Mouse (Mus musculus): ENCODE measurements around the gene Cstad. TPM values are rescaled to one million over a fixed set of nuclear protein-coding genes. Genes with fewer than 3 reads are reported as not detected.

Gene Cstad
- total and polyA plus RNA-seq, 3 experiments, result not detected

DNA sequence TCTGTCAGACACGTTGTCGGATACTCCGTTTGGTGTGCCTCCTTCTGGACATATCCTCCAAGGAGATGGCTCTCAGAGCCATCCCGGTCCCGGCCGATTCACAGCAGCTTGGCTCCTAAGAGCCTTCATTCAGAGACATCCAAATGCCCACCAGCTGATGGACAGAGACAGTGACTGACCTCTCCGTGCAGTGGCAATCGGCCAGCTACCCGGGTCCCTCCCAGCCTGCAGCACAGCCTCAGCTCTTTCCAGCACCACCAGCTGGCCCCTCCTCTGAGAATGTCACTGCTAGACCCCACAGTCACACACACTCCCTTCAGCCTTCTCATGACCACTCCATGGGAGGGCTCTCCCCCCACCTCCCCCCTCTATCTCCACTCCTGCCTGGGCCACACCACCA, 39.6 kb upstream of the Cstad start:
- TF ChIP-seq ZNF384 (IDR thresholded peaks at IDR 0.05; ENCODE audit: low read depth, low read length) (no peak), NELFE (IDR thresholded peaks at IDR 0.05; ENCODE audit: low read depth, low read length) (no peak), MYB (IDR thresholded peaks at IDR 0.05; ENCODE audit: low read depth, low read length) (no peak), TCF12 (IDR thresholded peaks at IDR 0.05; ENCODE audit: low read depth, low read length) (no peak), POLR2AphosphoS5 (IDR thresholded peaks at IDR 0.05; ENCODE audit: borderline replicate concordance, low read depth, low read length) (no peak), NRF1 (IDR thresholded peaks at IDR 0.05; ENCODE audit: insufficient read depth, low read depth, low read length, poor library complexity, severe bottlenecking) (no peak), CHD1 (IDR thresholded peaks at IDR 0.05; ENCODE audit: low read depth, low read length) (no peak), ZKSCAN1 (IDR thresholded peaks at IDR 0.05; ENCODE audit: low read depth, low read length) (no peak), GABPA (IDR thresholded peaks at IDR 0.05; ENCODE audit: low read depth, low read length) (no peak), USF2 (IDR thresholded peaks at IDR 0.05; ENCODE audit: borderline replicate concordance in 1 of 2, insufficient read depth in 1 of 2, low read depth in 1 of 2, low read length in 2 of 2) (no peak), SIN3A (IDR thresholded peaks at IDR 0.05; ENCODE audit: low read length) (no peak), CHD2 (IDR thresholded peaks at IDR 0.05; ENCODE audit: low read length) (no peak), SMC3 (IDR thresholded peaks at IDR 0.05; ENCODE audit: low read depth, low read length) (no peak)
- Histone ChIP-seq H3K4me3 (ENCODE audit: control insufficient read depth in 1 of 2, insufficient read depth in 1 of 2, low read depth in 2 of 2, low read length in 2 of 2) (no peak overlapping the region), H3K9me3 (replicated peaks; ENCODE audit: insufficient read depth, low read length) (no peaks in the 10 kb centered on the region), H3K9ac (ENCODE audit: control insufficient read depth, low read depth, low read length, poor library complexity, severe bottlenecking) (no peak overlapping the region), H3K79me2 (ENCODE audit: control insufficient read depth, insufficient read depth, low read length, poor library complexity) (no peaks in the 10 kb centered on the region), H3K27ac (ENCODE audit: control insufficient read depth, low read depth, low read length) (no peak overlapping the region), H3K4me1 (ENCODE audit: control insufficient read depth in 1 of 2, insufficient read depth in 2 of 2, low read length in 2 of 2) (no peaks in the 10 kb centered on the region), H3K27me3 (ENCODE audit: control insufficient read depth in 1 of 2, insufficient read depth in 2 of 2, low read length in 2 of 2) (no peaks in the 10 kb centered on the region), H3K36me3 (ENCODE audit: control insufficient read depth in 1 of 2, insufficient read depth in 2 of 2, low read length in 2 of 2) (no peaks in the 10 kb centered on the region)
- no peak for DNase-seq (ENCODE audit: low read depth, low spot score)

DNA sequence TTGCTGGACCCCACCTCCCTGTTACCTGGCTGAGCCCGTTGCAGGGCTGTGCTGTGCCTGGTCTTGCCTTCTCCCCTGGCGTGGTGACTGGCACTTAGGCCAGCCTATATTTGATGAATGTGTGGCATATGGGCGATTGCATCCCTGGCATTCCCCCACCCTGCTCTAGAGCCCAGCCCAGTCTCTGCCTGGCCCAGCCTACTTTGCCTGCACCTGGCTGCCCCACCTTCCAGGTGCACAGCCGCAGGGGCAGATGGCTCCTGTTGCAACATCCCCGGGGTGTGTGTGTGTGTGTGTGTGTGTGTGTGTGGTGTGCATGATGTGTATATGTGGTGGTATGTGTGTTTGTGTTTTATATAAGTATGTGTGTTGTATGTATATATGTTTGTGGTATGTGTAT, 38.3 kb upstream of the Cstad start:
- no peak overlapping the region for H3K27ac ChIP-seq (ENCODE audit: control insufficient read depth, low read depth, low read length)
- no peaks in the 10 kb centered on the region for H3K9me3 ChIP-seq (replicated peaks; ENCODE audit: insufficient read depth, low read length)
- H3K36me3 ChIP-seq (ENCODE audit: control insufficient read depth in 1 of 2, insufficient read depth in 2 of 2, low read length in 2 of 2), result no peaks in the 10 kb centered on the region
- no peaks in the 10 kb centered on the region for H3K79me2 ChIP-seq (ENCODE audit: control insufficient read depth, insufficient read depth, low read length, poor library complexity)
- H3K27me3 ChIP-seq (ENCODE audit: control insufficient read depth in 1 of 2, insufficient read depth in 2 of 2, low read length in 2 of 2), result peaks cover 0 to 2% of the 10 kb centered on the region in 2 experiments; a peak in 1 of 4 replicates
- no peak overlapping the region for H3K4me3 ChIP-seq (ENCODE audit: control insufficient read depth in 1 of 2, insufficient read depth in 1 of 2, low read depth in 2 of 2, low read length in 2 of 2)
- no peak overlapping the region for H3K9ac ChIP-seq (ENCODE audit: control insufficient read depth, low read depth, low read length, poor library complexity, severe bottlenecking)
- no peak for DNase-seq (ENCODE audit: low read depth, low spot score)
- no peaks in the 10 kb centered on the region for H3K4me1 ChIP-seq (ENCODE audit: control insufficient read depth in 1 of 2, insufficient read depth in 2 of 2, low read length in 2 of 2)
- no peak for TF ChIP-seq JUND (IDR thresholded peaks at IDR 0.05; ENCODE audit: low read depth, low read length)
- no peak for TF ChIP-seq USF1 (IDR thresholded peaks at IDR 0.05; ENCODE audit: low read depth, low read length)
- TF ChIP-seq ZMIZ1 (IDR thresholded peaks at IDR 0.05; ENCODE audit: low read depth, low read length), result no peak
- no peak for TF ChIP-seq MAX (IDR thresholded peaks at IDR 0.05; ENCODE audit: low read length)
- no peak for TF ChIP-seq TCF12 (IDR thresholded peaks at IDR 0.05; ENCODE audit: low read depth, low read length)
- no peak for TF ChIP-seq UBTF (IDR thresholded peaks at IDR 0.05; ENCODE audit: borderline replicate concordance, insufficient read depth, low read depth, low read length)
- TF ChIP-seq POLR2A (IDR thresholded peaks at IDR 0.05; ENCODE audit: control insufficient read depth in 1 of 2, insufficient read depth in 1 of 2, low read depth in 1 of 2, low read length in 2 of 2, poor library complexity in 1 of 2), result no peak
- TF ChIP-seq MYC (IDR thresholded peaks at IDR 0.05; ENCODE audit: low read depth, low read length), result no peak
- TF ChIP-seq EP300 (IDR thresholded peaks at IDR 0.05; ENCODE audit: low read depth in 1 of 2, low read length in 2 of 2), result no peak
- no peak for TF ChIP-seq GATA1 (IDR thresholded peaks at IDR 0.05; ENCODE audit: low read depth, low read length)
- no peak for TF ChIP-seq RAD21 (IDR thresholded peaks at IDR 0.05; ENCODE audit: low read depth, low read length)
- TF ChIP-seq SIN3A (IDR thresholded peaks at IDR 0.05; ENCODE audit: low read length), result no peak
- TF ChIP-seq NELFE (IDR thresholded peaks at IDR 0.05; ENCODE audit: low read depth, low read length), result no peak
- no peak for TF ChIP-seq MEF2A (IDR thresholded peaks at IDR 0.05; ENCODE audit: extremely low read depth, insufficient replicate concordance, low read depth, low read length, poor library complexity, severe bottlenecking)
- no peak for TF ChIP-seq RCOR1 (IDR thresholded peaks at IDR 0.05; ENCODE audit: low read depth, low read length)
- no peak for TF ChIP-seq USF2 (IDR thresholded peaks at IDR 0.05; ENCODE audit: borderline replicate concordance in 1 of 2, insufficient read depth in 1 of 2, low read depth in 1 of 2, low read length in 2 of 2)
- TF ChIP-seq HCFC1 (IDR thresholded peaks at IDR 0.05; ENCODE audit: low read depth, low read length), result no peak
- TF ChIP-seq ELF1 (IDR thresholded peaks at IDR 0.05; ENCODE audit: low read depth, low read length), result no peak
- TF ChIP-seq ZC3H11A (IDR thresholded peaks at IDR 0.05; ENCODE audit: low read depth, low read length), result no peak

All from MEL (cell line).